22 mouse cellular contexts compared by ENCODE assay signal in the genomic region with DNA sequence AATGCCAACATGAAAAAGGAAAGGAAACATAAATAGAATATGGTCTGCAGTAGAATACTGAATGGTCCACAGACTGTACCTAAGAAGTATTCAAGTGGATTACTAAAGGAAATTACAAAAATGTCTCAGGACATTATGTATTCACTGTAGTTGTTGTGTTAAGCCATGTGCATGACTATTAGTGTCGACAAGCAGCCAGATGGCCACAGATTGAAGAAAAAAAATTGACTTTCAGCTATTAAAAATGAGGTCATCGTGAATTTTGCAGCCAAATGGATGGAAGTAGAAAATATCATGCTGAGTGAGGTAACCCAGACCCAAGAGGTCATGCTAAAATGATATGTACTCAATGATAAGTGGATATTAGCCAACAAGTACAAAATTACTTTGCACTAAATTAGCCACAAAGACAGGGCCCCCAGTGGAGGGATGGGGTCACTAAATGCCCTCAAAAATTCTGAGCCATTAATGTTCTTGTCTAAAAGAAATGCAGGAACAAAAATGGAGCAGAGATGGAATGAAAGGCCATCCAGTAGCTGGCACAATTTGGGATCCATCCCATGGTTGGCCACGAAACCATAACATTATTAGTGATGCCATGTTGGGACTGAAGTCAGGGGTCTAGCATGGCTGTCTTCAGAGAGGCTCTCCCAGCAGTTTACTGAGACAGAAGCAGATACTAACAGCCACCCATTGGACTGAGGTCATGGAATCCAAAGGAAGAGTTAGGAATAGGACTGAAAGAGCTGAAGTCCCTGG.
DNase-seq lines count a peak whose midpoint lies in the region; ATAC-seq and TF ChIP-seq lines count a peak whose summit lies in the region.
"Had no signal": no experiment of that assay in that cellular context is flagged by ENCODE, and none has a peak within 500 bp of the region (broad histone marks: within the 10 kb centered on the region; RNA-seq: fewer than 3 reads in every experiment).

No protein-coding gene starts in this region.

- peak; percentile 1 for DNase-seq in gastrocnemius, adult 18-20 months (ENCODE audit: low spot score)
- DNase-seq in gastrocnemius, postnatal 10 days = no peak
- peak; percentile 8 for DNase-seq in brain, embryonic 14.5 days (ENCODE audit: low read depth)
- peak; percentile 5 for DNase-seq in cerebellum, adult 8-10 months
- peak; percentile 4 to 9 for DNase-seq in cerebellum, postnatal 36 days
- DNase-seq in kidney, adult 9 months = no peak
- DNase-seq in liver, embryonic 11.5 days (ENCODE audit: low spot score) = no peak
- DNase-seq: adrenal gland, postnatal 14 days; kidney, adult 2 months; kidney, postnatal 10 days; lung, adult 2 months; lung, postnatal 14 days; right cerebral cortex, postnatal 25 days; thymus, adult 18-20 months; thymus, postnatal 4 days had no signal

- H3K36me3 ChIP-seq in liver, embryonic 11.5 days (ENCODE audit: control insufficient read depth, insufficient read depth, low read length) = no peaks in the 10 kb centered on the region
- H3K36me3 ChIP-seq: embryonic facial prominence, embryonic 15.5 days; limb, embryonic 12.5 days; liver, embryonic 12.5 days; midbrain, embryonic 12.5 days; stomach, embryonic 15.5 days had no signal

- TF ChIP-seq CTCF in brain, embryonic 14.5 days (IDR thresholded peaks at IDR 0.05; ENCODE audit: borderline replicate concordance, extremely low read depth, insufficient read depth, insufficient read length) = no peak

- TF ChIP-seq POLR2A in brain, embryonic 14.5 days (IDR thresholded peaks at IDR 0.05; ENCODE audit: borderline replicate concordance, extremely low read depth, insufficient read depth, insufficient read length, poor library complexity, severe bottlenecking) = no peak

- no peak overlapping the region for H3K9ac ChIP-seq in liver, embryonic 11.5 days (ENCODE audit: low read depth, low read length)
- H3K9ac ChIP-seq: embryonic facial prominence, embryonic 15.5 days; hindbrain, embryonic 14.5 days; limb, embryonic 12.5 days; liver, embryonic 12.5 days; midbrain, embryonic 12.5 days; stomach, embryonic 15.5 days had no signal

- 69% methylated on average over 3 of the region's 3 CpGs for WGBS in liver, embryonic 11.5 days

- no peak overlapping the region for H3K27ac ChIP-seq in liver, embryonic 11.5 days (ENCODE audit: low read depth, low read length)
- H3K27ac ChIP-seq: embryonic facial prominence, embryonic 15.5 days; hindbrain, embryonic 14.5 days; limb, embryonic 12.5 days; liver, embryonic 12.5 days; midbrain, embryonic 12.5 days; stomach, embryonic 15.5 days had no signal

- no peak overlapping the region for H3K4me3 ChIP-seq in liver, embryonic 11.5 days (ENCODE audit: low read depth, low read length)
- H3K4me3 ChIP-seq: embryonic facial prominence, embryonic 15.5 days; limb, embryonic 12.5 days; liver, embryonic 12.5 days; midbrain, embryonic 12.5 days; stomach, embryonic 15.5 days had no signal

- no peaks in the 10 kb centered on the region for H3K27me3 ChIP-seq in liver, embryonic 11.5 days (replicated peaks; ENCODE audit: control insufficient read depth, insufficient read depth, low read length)
- H3K27me3 ChIP-seq: embryonic facial prominence, embryonic 15.5 days; limb, embryonic 12.5 days; liver, embryonic 12.5 days; midbrain, embryonic 12.5 days; stomach, embryonic 15.5 days had no signal

- H3K9me3 ChIP-seq in liver, embryonic 11.5 days (ENCODE audit: control insufficient read depth, low read length) = no peaks in the 10 kb centered on the region
- H3K9me3 ChIP-seq: embryonic facial prominence, embryonic 15.5 days; limb, embryonic 12.5 days; liver, embryonic 12.5 days; midbrain, embryonic 12.5 days; stomach, embryonic 15.5 days had no signal

- H3K4me2 ChIP-seq in liver, embryonic 11.5 days = no peak overlapping the region
- H3K4me2 ChIP-seq: embryonic facial prominence, embryonic 15.5 days; hindbrain, embryonic 14.5 days; limb, embryonic 12.5 days; liver, embryonic 12.5 days; midbrain, embryonic 12.5 days; stomach, embryonic 15.5 days had no signal

- no peaks in the 10 kb centered on the region for H3K4me1 ChIP-seq in liver, embryonic 11.5 days (replicated peaks; ENCODE audit: control insufficient read depth, insufficient read depth, low read length)
- H3K4me1 ChIP-seq: embryonic facial prominence, embryonic 15.5 days; limb, embryonic 12.5 days; liver, embryonic 12.5 days; midbrain, embryonic 12.5 days; stomach, embryonic 15.5 days had no signal

- no peak for ATAC-seq in liver, embryonic 11.5 days (replicated peaks; ENCODE audit: low FRiP score)
- ATAC-seq: forebrain, embryonic 16.5 days; liver, embryonic 12.5 days had no signal

Comparison
In these comparisons a context has a peak if more than half of its experiments do, and no peak if none do; other contexts are left out.
1. DNase-seq: peak in gastrocnemius, adult 18-20 months (single experiment), brain, embryonic 14.5 days (single experiment), cerebellum, adult 8-10 months (single experiment) and cerebellum, postnatal 36 days (2 of 2); none in gastrocnemius, postnatal 10 days (single experiment), kidney, adult 9 months (single experiment) and liver, embryonic 11.5 days (single experiment).